Mouse (Mus musculus) embryonic facial prominence, embryonic 13.5 days (tissue): Measurements from ENCODE around the gene Zbtb40. TPM values are rescaled to one million over a fixed set of nuclear protein-coding genes. Genes with fewer than 3 reads are reported as not detected.

Experiments
- ATAC-seq: fragments of 200-750 bp; cut with Nextera tagmentation; 2 replicates; pipeline ENCODE4 v1.8.0; 2017; ENCODE audit warnings: low read depth; ENCODE audit not compliant: insufficient number of reproducible peaks, insufficient read depth, low FRiP score, low TSS enrichment
- H3K27ac ChIP-seq: fragments of 300-500 bp; sonication (generic); 2 replicates; pipeline ENCODE4 v1.5.1; 2015; ENCODE audit warnings: moderate library complexity, mild to moderate bottlenecking, inconsistent platforms
- H3K27me3 ChIP-seq: fragments of 300-500 bp; sonication (generic); 2 replicates; pipeline ENCODE4 v1.6.1; 2015; ENCODE audit warnings: mild to moderate bottlenecking, inconsistent platforms
- H3K36me3 ChIP-seq: fragments of 300-500 bp; sonication (generic); 2 replicates; pipeline ENCODE4 v1.6.1; 2015; ENCODE audit warnings: mild to moderate bottlenecking, inconsistent platforms
- H3K4me1 ChIP-seq: fragments of 300-500 bp; sonication (generic); 2 replicates; pipeline ENCODE4 v1.6.1; 2015; ENCODE audit warnings: inconsistent platforms
- H3K4me2 ChIP-seq: fragments of 300-500 bp; sonication (generic); 2 replicates; pipeline ENCODE4 v1.6.1; 2015; ENCODE audit warnings: moderate library complexity, mild to moderate bottlenecking, inconsistent platforms
- H3K4me3 ChIP-seq: fragments of 300-500 bp; sonication (generic); 2 replicates; pipeline ENCODE4 v1.5.1; 2015; ENCODE audit warnings: mild to moderate bottlenecking, inconsistent platforms
- H3K9ac ChIP-seq: fragments of 300-500 bp; sonication (generic); 2 replicates; pipeline ENCODE4 v1.6.1; 2015; ENCODE audit warnings: mild to moderate bottlenecking, inconsistent platforms
- H3K9me3 ChIP-seq: fragments of 300-500 bp; sonication (generic); 2 replicates; pipeline ENCODE4 v1.6.1; 2016; ENCODE audit warnings: inconsistent platforms
- WGBS: fragments of 180-500 bp; shearing (Covaris S2); methylation state at CpG from one replicate; pipeline ENCODE4 v1.1.7; 2015; ENCODE audit warnings: mixed read lengths; 5-methylcytosine and 5-hydroxymethylcytosine counted together
- polyA plus RNA-seq: library from polyadenylated mRNA; unstranded; fragments of >200 nt; fragmentation: Nextera tagmentation; extraction: Ambion mirVana; gene quantifications from 2 replicates; pipeline ENCODE4 v1.2.1, GENCODE M21; 2015

Zbtb40 gene
- polyA plus RNA-seq, 1 experiment from 2014 or later = 4.5 TPM

- Histone ChIP-seq H3K27ac (no peak overlapping the region), H3K27me3 (peaks cover 69% of the 10 kb centered on the region), H3K36me3 (no peaks in the 10 kb centered on the region), H3K9me3 (no peaks in the 10 kb centered on the region), H3K9ac (no peak overlapping the region), H3K4me3 (no peak overlapping the region), H3K4me1 (peaks cover 19% of the 10 kb centered on the region; the same call in 1 of the 2 replicates), H3K4me2 (no peak overlapping the region)
- no peak for ATAC-seq
- WGBS = 34% methylated on average over 10 of the region's 10 CpGs
Observed at GRCm38 (mm10) chr4:136949266-136949989, 99.2 kb downstream of the Zbtb40 start.

- ATAC-seq = no peak
- Histone ChIP-seq H3K9ac (no peak overlapping the region), H3K4me3 (no peak overlapping the region), H3K9me3 (no peaks in the 10 kb centered on the region), H3K4me1 (peaks cover 32% of the 10 kb centered on the region), H3K4me2 (no peak overlapping the region), H3K27me3 (peaks cover 77% of the 10 kb centered on the region), H3K36me3 (no peaks in the 10 kb centered on the region), H3K27ac (peak overlapping the region; percentile 7; the same call in 1 of the 2 replicates)
- WGBS = 62% methylated on average over 17 of the region's 17 CpGs
Observed at GRCm38 (mm10) chr4:136945397-136945796, 103.2 kb downstream of the Zbtb40 start.

- Histone ChIP-seq H3K27me3 (peaks cover 74% of the 10 kb centered on the region), H3K36me3 (no peaks in the 10 kb centered on the region), H3K4me1 (peaks cover 30% of the 10 kb centered on the region), H3K4me3 (no peak overlapping the region), H3K9me3 (no peaks in the 10 kb centered on the region), H3K4me2 (no peak overlapping the region), H3K27ac (peak overlapping the region; percentile 7; the same call in 1 of the 2 replicates), H3K9ac (no peak overlapping the region)
- ATAC-seq = no peak
- WGBS = 71% methylated on average over 11 of the region's 11 CpGs
Observed at GRCm38 (mm10) chr4:136944558-136945350, 103.8 kb downstream of the Zbtb40 start.

- Histone ChIP-seq H3K9me3 (no peaks in the 10 kb centered on the region), H3K36me3 (no peaks in the 10 kb centered on the region), H3K4me2 (0 out of 2 replicates have a peak overlapping the region, but pooled peaks have one; percentile 2), H3K9ac (no peak overlapping the region), H3K4me3 (no peak overlapping the region), H3K27me3 (peaks cover 63% of the 10 kb centered on the region), H3K4me1 (peaks cover 22% of the 10 kb centered on the region), H3K27ac (no peak overlapping the region)
- WGBS = 13% methylated on average over 13 of the region's 13 CpGs
- no peak for ATAC-seq
Observed at GRCm38 (mm10) chr4:136943175-136943574, 105.4 kb downstream of the Zbtb40 start.

- no peaks in the 10 kb centered on the region for H3K9me3 ChIP-seq
- no peak for ATAC-seq
- peaks cover 22% of the 10 kb centered on the region for H3K4me1 ChIP-seq
- H3K36me3 ChIP-seq = no peaks in the 10 kb centered on the region
- H3K4me2 ChIP-seq = peak overlapping the region; percentile 2; the same call in 1 of the 2 replicates
- 14% methylated on average over 18 of the region's 18 CpGs for WGBS
- H3K4me3 ChIP-seq = no peak overlapping the region
- H3K27me3 ChIP-seq = peaks cover 59% of the 10 kb centered on the region
- H3K27ac ChIP-seq = no peak overlapping the region
- H3K9ac ChIP-seq = peak overlapping the region; percentile 12; the same call in 1 of the 2 replicates
Observed at GRCm38 (mm10) chr4:136942761-136943160, 105.8 kb downstream of the Zbtb40 start.

- H3K4me3 ChIP-seq = no peak overlapping the region
- no peak overlapping the region for H3K9ac ChIP-seq
- peaks cover 14% of the 10 kb centered on the region for H3K4me1 ChIP-seq
- no peak overlapping the region for H3K27ac ChIP-seq
- no peak overlapping the region for H3K4me2 ChIP-seq
- no peaks in the 10 kb centered on the region for H3K36me3 ChIP-seq
- WGBS = 88% methylated on average over 5 of the region's 5 CpGs
- H3K9me3 ChIP-seq = no peaks in the 10 kb centered on the region
- no peak for ATAC-seq
- peaks cover 26% of the 10 kb centered on the region for H3K27me3 ChIP-seq
Observed at GRCm38 (mm10) chr4:136937935-136938334, 110.7 kb downstream of the Zbtb40 start.

- Histone ChIP-seq H3K27ac (no peak overlapping the region), H3K9ac (no peak overlapping the region), H3K27me3 (peaks cover 20% of the 10 kb centered on the region), H3K36me3 (no peaks in the 10 kb centered on the region), H3K4me2 (no peak overlapping the region), H3K4me3 (no peak overlapping the region), H3K4me1 (peaks cover 8% of the 10 kb centered on the region), H3K9me3 (no peaks in the 10 kb centered on the region)
- no peak for ATAC-seq
- 72% methylated on average over 4 of the region's 4 CpGs for WGBS
Observed at GRCm38 (mm10) chr4:136937344-136937743, 111.3 kb downstream of the Zbtb40 start.

GRCm38 (mm10) chr4:136934746-136935613 is 113.6 kb downstream of the Zbtb40 start:
- H3K9me3 ChIP-seq = no peaks in the 10 kb centered on the region
- H3K4me1 ChIP-seq = peaks cover 7% of the 10 kb centered on the region; the same call in 1 of the 2 replicates
- H3K4me3 ChIP-seq = no peak overlapping the region
- no peak for ATAC-seq
- H3K9ac ChIP-seq = no peak overlapping the region
- H3K4me2 ChIP-seq = no peak overlapping the region
- peaks cover 8% of the 10 kb centered on the region for H3K27me3 ChIP-seq
- 46% methylated on average over 18 of the region's 18 CpGs for WGBS
- no peaks in the 10 kb centered on the region for H3K36me3 ChIP-seq
- no peak overlapping the region; the same call in 1 of the 2 replicates for H3K27ac ChIP-seq

- Histone ChIP-seq H3K36me3 (no peaks in the 10 kb centered on the region), H3K9ac (no peak overlapping the region), H3K9me3 (no peaks in the 10 kb centered on the region), H3K27ac (no peak overlapping the region), H3K27me3 (peaks cover 34% of the 10 kb centered on the region), H3K4me1 (peaks cover 7% of the 10 kb centered on the region; the same call in 1 of the 2 replicates), H3K4me3 (no peak overlapping the region), H3K4me2 (no peak overlapping the region)
- ATAC-seq = no peak
- 86% methylated on average over 8 of the region's 8 CpGs for WGBS
Observed at GRCm38 (mm10) chr4:136930474-136930873, 118.1 kb downstream of the Zbtb40 start.
